In the genomic region with DNA sequence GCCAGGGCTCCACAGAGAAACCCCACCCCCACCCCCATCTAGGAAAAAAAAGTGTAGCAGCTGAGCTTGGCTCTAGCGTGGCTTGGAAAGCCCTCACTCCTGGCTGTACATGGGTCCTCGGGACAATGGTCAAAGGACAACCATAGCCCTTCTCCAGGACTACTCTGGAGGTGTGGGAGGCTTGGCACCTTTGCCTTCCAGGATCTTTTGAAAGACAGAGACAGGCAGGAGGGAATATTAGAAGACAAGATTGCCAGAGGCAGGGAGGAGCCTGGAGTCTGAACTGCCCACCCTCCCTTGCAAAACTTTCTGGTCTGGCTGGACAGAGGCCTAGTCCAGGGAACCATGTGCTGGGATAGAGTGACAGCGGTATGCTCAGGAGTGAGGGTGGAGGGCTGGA, we compare ENCODE assay signal across 16 mouse cellular contexts. TPM values are rescaled to one million over a fixed set of nuclear protein-coding genes. Genes with fewer than 3 reads are reported as not detected.
DNase-seq lines count a peak whose midpoint lies in the region; ATAC-seq lines count a peak whose summit lies in the region.
"Had no signal": no experiment of that assay in that cellular context is flagged by ENCODE, and none has a peak within 500 bp of the region (broad histone marks: within the 10 kb centered on the region; RNA-seq: fewer than 3 reads in every experiment).

No protein-coding gene starts in this region.

- H3K27ac ChIP-seq in kidney, embryonic 14.5 days (ENCODE audit: low read depth, low read length): no peak overlapping the region
- peak overlapping the region; percentile 72 for H3K27ac ChIP-seq in brown adipose tissue, adult 24 weeks (replicated peaks; ENCODE audit: low read depth, low read length)
- H3K27ac ChIP-seq in embryonic facial prominence, embryonic 13.5 days: no peak overlapping the region
- H3K27ac ChIP-seq in forebrain, embryonic 10.5 days: no peak overlapping the region
- H3K27ac ChIP-seq: forebrain, embryonic 13.5 days; limb, embryonic 10.5 days; macrophage; neural tube, embryonic 13.5 days had no signal

- no peak overlapping the region for H3K4me2 ChIP-seq in kidney, embryonic 14.5 days (replicated peaks; ENCODE audit: low read depth, low read length)
- no peak overlapping the region for H3K4me2 ChIP-seq in embryonic facial prominence, embryonic 13.5 days
- H3K4me2 ChIP-seq: forebrain, embryonic 13.5 days; heart, embryonic 15.5 days; lung, embryonic 14.5 days; midbrain, embryonic 11.5 days; neural tube, embryonic 13.5 days had no signal

- H3K4me3 ChIP-seq in kidney, embryonic 14.5 days (ENCODE audit: low read length): no peak overlapping the region
- no peak overlapping the region for H3K4me3 ChIP-seq in brown adipose tissue, adult 24 weeks (ENCODE audit: insufficient read depth, low read depth, low read length)
- H3K4me3 ChIP-seq in embryonic facial prominence, embryonic 13.5 days: no peak overlapping the region
- H3K4me3 ChIP-seq in forebrain, embryonic 10.5 days: no peak overlapping the region
- H3K4me3 ChIP-seq: forebrain, embryonic 13.5 days; heart, embryonic 15.5 days; limb, embryonic 10.5 days; neural tube, embryonic 13.5 days had no signal

- H3K27me3 ChIP-seq in kidney, embryonic 14.5 days (ENCODE audit: control insufficient read depth, insufficient read depth, low read length): no peaks in the 10 kb centered on the region
- H3K27me3 ChIP-seq in embryonic facial prominence, embryonic 13.5 days: no peaks in the 10 kb centered on the region
- no peaks in the 10 kb centered on the region for H3K27me3 ChIP-seq in forebrain, embryonic 10.5 days (ENCODE audit: poor library complexity, severe bottlenecking)
- H3K27me3 ChIP-seq: forebrain, embryonic 13.5 days; heart, embryonic 15.5 days; neural tube, embryonic 13.5 days had no signal

- H3K4me1 ChIP-seq in kidney, embryonic 14.5 days (ENCODE audit: control insufficient read depth, insufficient read depth, low read length): peaks cover 14% of the 10 kb centered on the region
- peaks cover 61% of the 10 kb centered on the region for H3K4me1 ChIP-seq in brown adipose tissue, adult 24 weeks (ENCODE audit: control insufficient read depth, insufficient read depth, insufficient read length, low read length)
- peaks cover 30% of the 10 kb centered on the region for H3K4me1 ChIP-seq in embryonic facial prominence, embryonic 13.5 days
- peaks cover 45% of the 10 kb centered on the region for H3K4me1 ChIP-seq in forebrain, embryonic 10.5 days

- no peak for ATAC-seq in kidney, embryonic 14.5 days (ENCODE audit: low FRiP score, low TSS enrichment)
- no peak for ATAC-seq in embryonic facial prominence, embryonic 13.5 days (ENCODE audit: insufficient number of reproducible peaks, insufficient read depth, low FRiP score, low TSS enrichment, low read depth)
- ATAC-seq: forebrain, embryonic 13.5 days had no signal

- H3K9me3 ChIP-seq in kidney, embryonic 14.5 days (ENCODE audit: control insufficient read depth, low read length): no peaks in the 10 kb centered on the region
- no peaks in the 10 kb centered on the region for H3K9me3 ChIP-seq in embryonic facial prominence, embryonic 13.5 days
- no peaks in the 10 kb centered on the region for H3K9me3 ChIP-seq in forebrain, embryonic 10.5 days
- H3K9me3 ChIP-seq: forebrain, embryonic 13.5 days; heart, embryonic 15.5 days; limb, embryonic 10.5 days; neural tube, embryonic 13.5 days had no signal

- 66% methylated on average over 3 of the region's 3 CpGs for WGBS in kidney, embryonic 14.5 days
- 73% methylated on average over 3 of the region's 3 CpGs for WGBS in embryonic facial prominence, embryonic 13.5 days
- 81% methylated on average over 3 of the region's 3 CpGs for WGBS in forebrain, embryonic 10.5 days

- peak; percentile 75 for DNase-seq in kidney, adult 11 months
- DNase-seq in kidney, postnatal 36 days: peak; percentile 60 to 75
- DNase-seq in forebrain, embryonic 10.5 days (ENCODE audit: extremely low spot score, low spot score): no peak
- DNase-seq in embryo, embryonic 10.5 days (ENCODE audit: low spot score): no peak
- DNase-seq: cerebellum, adult 8-10 months; embryo, embryonic 11 days; lung, embryonic 14.5 days had no signal

- H3K36me3 ChIP-seq in kidney, embryonic 14.5 days (ENCODE audit: control insufficient read depth, insufficient read depth, low read length): no peaks in the 10 kb centered on the region
- 0 out of 2 replicates have a peak, but pooled peaks cover 3% of the 10 kb centered on the region for H3K36me3 ChIP-seq in embryonic facial prominence, embryonic 13.5 days
- H3K36me3 ChIP-seq in forebrain, embryonic 10.5 days (replicated peaks): peaks cover 14% of the 10 kb centered on the region
- H3K36me3 ChIP-seq: heart, embryonic 15.5 days; neural tube, embryonic 13.5 days had no signal

- no peak overlapping the region for H3K9ac ChIP-seq in kidney, embryonic 14.5 days (ENCODE audit: low read depth, low read length)
- H3K9ac ChIP-seq in embryonic facial prominence, embryonic 13.5 days: peak overlapping the region; percentile 51
- H3K9ac ChIP-seq: forebrain, embryonic 13.5 days; lung, embryonic 14.5 days had no signal

RNA-seq across cellular contexts. Expression of a gene that starts 10.7 kb away (rescaled TPM):
- polyA plus RNA-seq in kidney, embryonic 14.5 days (2014; fragmentation: Nextera tagmentation; extraction: Ambion mirVana): 10.6 and 14.8 TPM in 2 replicates
- 14.3 and 16.2 TPM in 2 replicates for polyA plus RNA-seq in brown adipose tissue, adult 24 weeks (2012; ENCODE audit: insufficient read depth, insufficient read length, missing spikeins)
- polyA plus RNA-seq in embryonic facial prominence, embryonic 13.5 days (2015; fragmentation: Nextera tagmentation; extraction: Ambion mirVana): 15.8 and 16.1 TPM in 2 replicates
- 14.7 and 15.6 TPM in 2 replicates for polyA plus RNA-seq in forebrain, embryonic 10.5 days (2016; fragmentation: Nextera tagmentation; extraction: Ambion mirVana)

RNA-seq across cellular contexts. Expression of a gene that starts 20.9 kb away (rescaled TPM):
- polyA plus RNA-seq in kidney, embryonic 14.5 days (2014; fragmentation: Nextera tagmentation; extraction: Ambion mirVana): 26.6 and 42.0 TPM in 2 replicates
- polyA plus RNA-seq in brown adipose tissue, adult 24 weeks (2012; ENCODE audit: insufficient read depth, insufficient read length, missing spikeins): 113 and 121 TPM in 2 replicates
- polyA plus RNA-seq in embryonic facial prominence, embryonic 13.5 days (2015; fragmentation: Nextera tagmentation; extraction: Ambion mirVana): 18.5 and 19.0 TPM in 2 replicates
- polyA plus RNA-seq in forebrain, embryonic 10.5 days (2016; fragmentation: Nextera tagmentation; extraction: Ambion mirVana): 14.4 and 18.1 TPM in 2 replicates

RNA-seq across cellular contexts. Expression of a gene that starts 43.7 kb away (rescaled TPM):
- 519 and 582 TPM in 2 replicates for polyA plus RNA-seq in kidney, embryonic 14.5 days (2014; fragmentation: Nextera tagmentation; extraction: Ambion mirVana)
- 1,146 and 1,395 TPM in 2 replicates for polyA plus RNA-seq in brown adipose tissue, adult 24 weeks (2012; ENCODE audit: insufficient read depth, insufficient read length, missing spikeins)
- 491 and 513 TPM in 2 replicates for polyA plus RNA-seq in embryonic facial prominence, embryonic 13.5 days (2015; fragmentation: Nextera tagmentation; extraction: Ambion mirVana)
- 495 and 498 TPM in 2 replicates for polyA plus RNA-seq in forebrain, embryonic 10.5 days (2016; fragmentation: Nextera tagmentation; extraction: Ambion mirVana)

RNA-seq across cellular contexts. Expression of a gene that starts 46.0 kb away (rescaled TPM):
- 8.1 and 8.4 TPM in 2 replicates for polyA plus RNA-seq in kidney, embryonic 14.5 days (2014; fragmentation: Nextera tagmentation; extraction: Ambion mirVana)
- 1.1 and 1.5 TPM in 2 replicates for polyA plus RNA-seq in brown adipose tissue, adult 24 weeks (2012; ENCODE audit: insufficient read depth, insufficient read length, missing spikeins)
- 6.8 and 9.8 TPM in 2 replicates for polyA plus RNA-seq in embryonic facial prominence, embryonic 13.5 days (2015; fragmentation: Nextera tagmentation; extraction: Ambion mirVana)
- polyA plus RNA-seq in forebrain, embryonic 10.5 days (2016; fragmentation: Nextera tagmentation; extraction: Ambion mirVana): 6.8 and 7.3 TPM in 2 replicates

RNA-seq across cellular contexts. Expression of a gene that starts 47.7 kb away (rescaled TPM):
- polyA plus RNA-seq in kidney, embryonic 14.5 days (2014; fragmentation: Nextera tagmentation; extraction: Ambion mirVana): 552 and 641 TPM in 2 replicates
- polyA plus RNA-seq in brown adipose tissue, adult 24 weeks (2012; ENCODE audit: insufficient read depth, insufficient read length, missing spikeins): 2,282 and 3,621 TPM in 2 replicates
- polyA plus RNA-seq in embryonic facial prominence, embryonic 13.5 days (2015; fragmentation: Nextera tagmentation; extraction: Ambion mirVana): 445 and 488 TPM in 2 replicates
- polyA plus RNA-seq in forebrain, embryonic 10.5 days (2016; fragmentation: Nextera tagmentation; extraction: Ambion mirVana): 670 and 692 TPM in 2 replicates

Comparison
In these comparisons a context has a peak if more than half of its experiments do, and no peak if none do; other contexts are left out.
1. DNase-seq: peak in kidney, adult 11 months (single experiment) and kidney, postnatal 36 days (2 of 2); none in forebrain, embryonic 10.5 days (single experiment) and embryo, embryonic 10.5 days (single experiment).